Mouse (Mus musculus): ENCODE results near the gene Leng1. TPM values are rescaled to one million over a fixed set of nuclear protein-coding genes. Genes with fewer than 3 reads are reported as not detected.
"Not testable (repeated sequence)": the region's sequence is repeated elsewhere in the genome, so short reads cannot be mapped to it uniquely, and the experiment has no call there.

Leng1 gene
- not detected in 2 replicates for polyA plus RNA-seq (2012; ENCODE audit: insufficient read depth, insufficient read length, low replicate concordance, missing spikeins)

- Histone ChIP-seq H3K27ac (ENCODE audit: insufficient read depth, low read depth, low read length) (peak within 1 kb of the TSS; percentile 54), H3K4me3 (ENCODE audit: insufficient read depth, low read depth, low read length) (peak within 1 kb of the TSS; percentile 75), H3K4me1 (ENCODE audit: control insufficient read depth, insufficient read depth, low read length) (peaks cover 5% of the 10 kb centered on the region; the same call in 1 of the 2 replicates)
- TF ChIP-seq POLR2A (IDR thresholded peaks at IDR 0.05; ENCODE audit: insufficient read depth, low read depth, low read length) (peak; percentile 61), CTCF (IDR thresholded peaks at IDR 0.05; ENCODE audit: insufficient read depth, low read depth, low read length) (no peak)
- 2% methylated on average over 45 of the region's 45 CpGs for WGBS
These were observed at the start of gene Leng1 for GRCm38 (mm10) chr7:3665215-3666114. Gene Leng1, minus strand, starts transcription at chr7:3665840.

GRCm38 (mm10) chr7:3715249-3715648 is 49.6 kb upstream of the Leng1 start:
- H3K4me3 ChIP-seq (ENCODE audit: insufficient read depth, low read depth, low read length), result no peak overlapping the region
- H3K27ac ChIP-seq (ENCODE audit: insufficient read depth, low read depth, low read length), result no peak overlapping the region
- whole genome bisulfite sequencing, result 58% methylated on average over 1 of the region's 1 CpGs
- no peak for TF ChIP-seq POLR2A (IDR thresholded peaks at IDR 0.05; ENCODE audit: insufficient read depth, low read depth, low read length)
- no peak for TF ChIP-seq CTCF (IDR thresholded peaks at IDR 0.05; ENCODE audit: insufficient read depth, low read depth, low read length)
- no peaks in the 10 kb centered on the region for H3K4me1 ChIP-seq (ENCODE audit: control insufficient read depth, insufficient read depth, low read length)

GRCm38 (mm10) chr7:3712264-3712942 is 46.8 kb upstream of the Leng1 start:
- WGBS, result 43% methylated on average over 5 of the region's 5 CpGs
- no peaks in the 10 kb centered on the region for H3K4me1 ChIP-seq (ENCODE audit: control insufficient read depth, insufficient read depth, low read length)
- no peak overlapping the region for H3K27ac ChIP-seq (ENCODE audit: insufficient read depth, low read depth, low read length)
- TF ChIP-seq POLR2A (IDR thresholded peaks at IDR 0.05; ENCODE audit: insufficient read depth, low read depth, low read length) (no peak), CTCF (IDR thresholded peaks at IDR 0.05; ENCODE audit: insufficient read depth, low read depth, low read length) (no peak)
- no peak overlapping the region for H3K4me3 ChIP-seq (ENCODE audit: insufficient read depth, low read depth, low read length)

GRCm38 (mm10) chr7:3709000-3709399 is 43.4 kb upstream of the Leng1 start:
- peaks cover 11% of the 10 kb centered on the region for H3K4me1 ChIP-seq (ENCODE audit: control insufficient read depth, insufficient read depth, low read length)
- no peak overlapping the region for H3K27ac ChIP-seq (ENCODE audit: insufficient read depth, low read depth, low read length)
- no peak overlapping the region for H3K4me3 ChIP-seq (ENCODE audit: insufficient read depth, low read depth, low read length)
- 88% methylated on average over 1 of the region's 1 CpGs for WGBS
- no peak for TF ChIP-seq CTCF (IDR thresholded peaks at IDR 0.05; ENCODE audit: insufficient read depth, low read depth, low read length)
- TF ChIP-seq POLR2A (IDR thresholded peaks at IDR 0.05; ENCODE audit: insufficient read depth, low read depth, low read length), result no peak

GRCm38 (mm10) chr7:3708447-3708980 is 42.9 kb upstream of the Leng1 start:
- not testable (repeated sequence) for H3K4me3 ChIP-seq (ENCODE audit: insufficient read depth, low read depth, low read length); H3K27ac ChIP-seq (ENCODE audit: insufficient read depth, low read depth, low read length)
- peaks cover 11% of the 10 kb centered on the region for H3K4me1 ChIP-seq (ENCODE audit: control insufficient read depth, insufficient read depth, low read length)
- WGBS, result 44% methylated on average over 5 of the region's 5 CpGs

- no peak overlapping the region for H3K4me3 ChIP-seq (ENCODE audit: insufficient read depth, low read depth, low read length)
- H3K27ac ChIP-seq (ENCODE audit: insufficient read depth, low read depth, low read length), result no peak overlapping the region
- H3K4me1 ChIP-seq (ENCODE audit: control insufficient read depth, insufficient read depth, low read length), result peaks cover 12% of the 10 kb centered on the region
- TF ChIP-seq POLR2A (IDR thresholded peaks at IDR 0.05; ENCODE audit: insufficient read depth, low read depth, low read length), result no peak
- no peak for TF ChIP-seq CTCF (IDR thresholded peaks at IDR 0.05; ENCODE audit: insufficient read depth, low read depth, low read length)
- 43% methylated on average over 7 of the region's 7 CpGs for WGBS
These were observed 42.2 kb upstream of the Leng1 start for GRCm38 (mm10) chr7:3707568-3708413.

GRCm38 (mm10) chr7:3707027-3707426 is 41.4 kb upstream of the Leng1 start:
- no peak for TF ChIP-seq POLR2A (IDR thresholded peaks at IDR 0.05; ENCODE audit: insufficient read depth, low read depth, low read length)
- no peak for TF ChIP-seq CTCF (IDR thresholded peaks at IDR 0.05; ENCODE audit: insufficient read depth, low read depth, low read length)
- peaks cover 12% of the 10 kb centered on the region for H3K4me1 ChIP-seq (ENCODE audit: control insufficient read depth, insufficient read depth, low read length)
- 67% methylated on average over 4 of the region's 4 CpGs for WGBS
- H3K27ac ChIP-seq (ENCODE audit: insufficient read depth, low read depth, low read length), result no peak overlapping the region
- no peak overlapping the region for H3K4me3 ChIP-seq (ENCODE audit: insufficient read depth, low read depth, low read length)

GRCm38 (mm10) chr7:3706343-3706934 is 40.8 kb upstream of the Leng1 start:
- no peak for TF ChIP-seq POLR2A (IDR thresholded peaks at IDR 0.05; ENCODE audit: insufficient read depth, low read depth, low read length)
- no peak for TF ChIP-seq CTCF (IDR thresholded peaks at IDR 0.05; ENCODE audit: insufficient read depth, low read depth, low read length)
- 39% methylated on average over 11 of the region's 11 CpGs for WGBS
- no peak overlapping the region for H3K27ac ChIP-seq (ENCODE audit: insufficient read depth, low read depth, low read length)
- peaks cover 12% of the 10 kb centered on the region for H3K4me1 ChIP-seq (ENCODE audit: control insufficient read depth, insufficient read depth, low read length)
- H3K4me3 ChIP-seq (ENCODE audit: insufficient read depth, low read depth, low read length), result no peak overlapping the region
